Mouse (Mus musculus) olfactory bulb, adult 2 months (tissue): ENCODE measurements around the gene St6gal1.

ENCODE experiments used
- CTCF ChIP-seq: fragments of 200-500 bp; IDR thresholded peaks from 2 replicates; pipeline ENCODE4 v1.5.1; 2012; ENCODE audit warnings: low read depth, mild to moderate bottlenecking, low read length, moderate library complexity; ENCODE audit not compliant: insufficient read depth
- POLR2A ChIP-seq: fragments of 200-500 bp; IDR thresholded peaks from 2 replicates; pipeline ENCODE4 v1.6.1; 2012; ENCODE audit warnings: mild to moderate bottlenecking, low read depth, low read length, moderate library complexity; ENCODE audit not compliant: insufficient read depth

DNA sequence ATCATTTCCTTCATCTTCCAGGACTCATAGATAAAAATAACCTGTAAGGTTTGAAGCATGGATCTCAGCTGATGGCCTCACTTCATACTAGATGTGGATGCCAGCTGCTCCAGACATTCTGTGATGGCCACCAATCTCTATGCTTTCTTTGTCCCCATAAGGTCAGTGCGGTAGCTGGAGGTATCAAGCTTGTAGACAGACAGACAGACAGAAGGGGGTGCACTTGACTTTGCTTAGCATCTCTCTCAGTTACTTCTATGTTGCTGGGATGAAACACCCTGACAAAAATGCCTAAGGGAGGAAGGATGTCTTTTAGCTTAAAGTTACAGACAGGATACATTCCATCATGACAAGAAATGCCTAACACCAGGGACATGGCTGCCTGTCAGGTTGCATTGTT, 59.1 kb downstream of the St6gal1 start:
- TF ChIP-seq CTCF: no peak
- no peak for TF ChIP-seq POLR2A
